Mouse (Mus musculus) embryo, embryonic 10 days (tissue): ENCODE measurements at regions not wholly inside any gene's neighbourhood (a gene's known extent, or its start where the extent isn't known, plus 50 kb on each side); places are given as distances from the start of the nearest gene placed in this dataset.

Experiments used
- DNase-seq: peaks from one replicate; pipeline ENCODE4 v3.0.0-alpha.2; 2015; ENCODE audit warnings: low spot score

DNA sequence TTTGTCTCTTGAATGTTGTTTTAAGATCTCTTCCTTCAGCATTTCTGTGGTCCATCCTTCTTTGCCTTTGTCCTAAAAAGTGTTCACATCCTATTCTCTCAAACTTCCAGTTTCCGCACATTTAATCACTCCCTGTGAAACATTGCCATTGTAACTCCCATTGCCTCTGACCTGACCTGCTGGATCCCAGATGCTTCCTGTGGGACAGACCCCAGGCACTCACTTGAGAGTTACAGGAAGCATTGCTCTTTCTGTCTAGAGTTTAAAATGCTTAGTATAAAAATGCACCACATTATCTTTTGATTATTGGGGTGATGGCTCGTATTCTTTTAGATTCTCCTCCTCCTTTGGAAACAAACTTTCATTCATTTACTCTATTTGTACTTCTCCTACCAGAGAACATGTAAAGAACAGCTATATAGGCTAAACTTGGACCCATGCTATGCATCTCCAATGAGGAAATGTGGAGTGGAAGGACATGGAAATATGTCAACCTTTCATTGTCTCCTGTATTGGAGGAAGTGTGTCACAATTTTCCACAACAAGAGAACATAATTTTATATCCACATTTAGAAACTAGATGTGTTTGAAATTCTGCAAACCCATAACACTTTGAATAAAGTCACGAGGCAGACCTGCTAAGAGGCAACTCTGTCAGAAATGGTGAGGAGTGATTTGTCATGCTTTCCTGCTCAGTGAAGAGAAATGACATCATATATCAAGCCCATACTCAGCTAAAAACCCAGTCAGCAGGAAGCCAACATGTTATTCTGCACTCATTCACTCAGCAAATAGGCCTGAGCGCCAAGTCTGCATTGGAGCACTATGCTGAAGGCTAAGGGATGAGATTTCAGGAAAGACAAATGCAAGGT, 308.8 kb upstream of the Marcks start:
- peak; percentile 25 for DNase-seq

DNA sequence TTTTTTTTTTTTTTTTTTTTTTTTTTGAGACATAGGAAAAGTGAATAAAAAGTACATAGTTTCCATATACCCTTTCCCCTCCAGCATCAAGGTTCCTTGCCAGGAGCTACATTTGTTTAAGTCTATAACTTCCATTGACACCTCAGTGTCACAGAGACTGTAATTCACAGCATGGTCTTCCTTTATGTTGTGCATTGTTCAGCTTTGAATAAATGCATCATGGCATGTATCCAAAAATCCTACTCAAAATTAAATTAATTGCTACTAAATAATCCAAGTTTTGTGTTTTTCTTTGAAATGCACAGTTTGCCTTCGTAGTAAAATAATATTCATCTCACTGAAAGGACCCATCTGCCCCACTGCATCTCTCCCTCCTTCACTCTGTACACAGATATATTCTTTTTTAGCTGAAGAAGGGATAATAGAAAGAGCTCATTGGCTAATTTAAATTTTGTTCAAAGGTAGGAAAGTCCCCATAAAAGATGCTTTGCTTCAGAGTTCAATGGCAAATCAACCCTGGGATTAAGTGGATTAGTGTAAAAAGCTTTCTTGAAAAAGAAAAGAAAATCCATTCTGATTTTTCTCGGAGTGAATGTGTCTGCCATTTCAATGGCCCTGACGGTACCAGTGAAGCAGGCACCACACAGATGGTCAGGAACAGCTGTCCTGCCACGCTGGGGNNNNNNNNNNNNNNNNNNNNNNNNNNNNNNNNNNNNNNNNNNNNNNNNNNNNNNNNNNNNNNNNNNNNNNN, 301.3 kb upstream of the Marcks start:
- DNase-seq, result no peak

GRCm38 (mm10) chr10:37438312-37438711, 299.6 kb upstream of the Marcks start:
- no peak for DNase-seq

GRCm38 (mm10) chr10:37436849-37437248, 298.1 kb upstream of the Marcks start:
- DNase-seq, result no peak

GRCm38 (mm10) chr10:37434229-37434628, 295.5 kb upstream of the Marcks start:
- DNase-seq, result peak; percentile 7

GRCm38 (mm10) chr10:37423047-37423446, 284.3 kb upstream of the Marcks start:
- no peak for DNase-seq

DNA sequence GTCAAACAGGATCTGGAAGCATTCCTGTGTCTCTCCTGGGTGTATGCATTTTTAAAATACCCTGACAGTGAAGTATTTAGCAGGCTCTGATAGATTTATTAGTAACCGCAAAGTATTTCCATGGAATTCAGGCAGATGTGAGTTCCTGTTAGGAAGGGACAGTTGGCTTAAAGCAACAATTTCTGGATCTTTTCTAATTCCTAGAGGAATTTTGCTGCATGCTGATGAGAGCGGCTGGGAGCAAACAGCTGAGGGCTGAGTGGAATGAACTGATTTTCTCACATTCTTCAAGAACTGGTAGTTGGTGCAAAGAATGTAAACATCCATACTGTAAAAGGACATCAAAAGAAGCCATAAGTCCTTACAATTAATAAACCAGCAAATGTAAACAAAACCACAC, 283.9 kb upstream of the Marcks start:
- peak; percentile 7 for DNase-seq

- DNase-seq, result no peak
Measured at GRCm38 (mm10) chr10:37416321-37416720, 277.6 kb upstream of the Marcks start.

DNA sequence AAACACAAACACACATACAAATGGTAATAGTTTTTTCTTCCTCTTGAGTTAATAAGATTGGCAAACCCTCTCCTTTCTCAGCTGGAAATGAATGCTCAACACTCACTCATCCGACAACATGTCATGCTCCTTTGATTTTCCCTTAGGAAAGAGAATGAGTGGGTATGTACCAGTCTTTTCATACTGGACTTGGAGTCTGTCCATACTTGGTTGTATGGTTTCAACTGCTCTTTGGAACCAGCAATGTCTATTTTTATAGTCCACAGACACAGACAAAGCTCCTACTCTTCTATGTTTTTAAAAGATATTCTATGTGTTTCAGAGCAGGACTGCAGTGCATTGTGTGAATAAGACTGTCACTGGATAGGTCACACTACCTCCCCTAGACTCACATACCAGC, 273.7 kb upstream of the Marcks start:
- DNase-seq, result no peak

- DNase-seq, result no peak
Measured at GRCm38 (mm10) chr10:37409749-37410148, 271.0 kb upstream of the Marcks start.

GRCm38 (mm10) chr10:37407487-37407886, 268.8 kb upstream of the Marcks start:
- DNase-seq, result no peak

GRCm38 (mm10) chr10:37404933-37405332, 266.2 kb upstream of the Marcks start:
- no peak for DNase-seq

DNA sequence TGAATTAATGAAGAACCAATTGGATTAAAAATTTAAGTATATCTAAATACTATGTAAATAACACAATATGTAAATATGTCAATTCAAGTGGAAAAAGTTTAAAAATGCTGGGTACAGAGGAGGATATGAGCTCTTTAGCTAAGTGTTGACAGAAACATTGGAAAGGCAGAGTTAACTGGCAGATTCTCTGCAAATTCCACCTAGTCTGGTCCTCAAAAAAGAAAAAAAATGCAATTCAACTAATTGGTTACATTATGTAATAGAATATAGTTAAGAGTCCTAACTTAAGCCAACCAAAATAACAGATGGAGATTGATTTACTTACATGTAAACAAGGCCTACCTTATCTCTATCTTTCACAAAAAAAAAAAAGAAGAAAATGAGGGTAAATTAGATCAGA, 265.7 kb upstream of the Marcks start:
- no peak for DNase-seq

DNA sequence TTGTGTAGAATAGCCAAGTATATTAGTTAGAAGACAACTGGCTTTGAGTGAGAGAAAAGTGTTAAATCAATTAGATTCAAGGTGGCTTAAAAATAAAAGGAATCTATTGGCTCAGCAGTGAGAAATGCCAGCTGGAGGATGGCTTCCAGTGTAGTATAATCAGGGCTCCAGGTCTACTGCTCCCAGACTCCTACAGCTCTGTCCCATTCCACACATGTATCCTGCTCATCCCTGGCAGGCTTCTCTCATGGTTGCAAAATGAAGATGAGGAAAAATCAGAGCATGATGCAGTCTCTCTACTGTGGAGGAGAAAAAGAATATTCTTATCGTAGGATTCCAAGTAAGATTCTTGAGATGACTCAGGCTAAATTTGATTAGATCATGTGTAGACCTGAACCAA, 263.7 kb upstream of the Marcks start:
- no peak for DNase-seq

DNA sequence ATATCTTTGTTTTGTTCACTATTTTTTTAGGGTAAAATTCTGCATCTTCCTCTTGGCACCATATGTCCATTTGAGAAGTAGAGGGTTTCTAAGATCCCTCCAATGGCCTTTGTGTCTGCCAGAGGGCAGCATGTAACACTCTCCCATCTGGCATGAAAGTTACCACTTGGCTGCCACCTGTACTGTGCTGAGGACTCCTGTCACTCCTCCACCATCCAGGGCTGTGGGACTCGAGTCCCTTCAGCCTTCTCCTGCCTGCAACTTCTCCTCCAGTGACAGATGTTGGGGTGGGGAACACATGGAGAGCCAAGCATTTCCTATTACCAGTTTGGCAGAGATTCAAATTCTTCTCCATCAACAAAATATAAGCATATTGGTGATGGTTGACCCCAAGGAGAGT, 262.3 kb upstream of the Marcks start:
- no peak for DNase-seq

DNA sequence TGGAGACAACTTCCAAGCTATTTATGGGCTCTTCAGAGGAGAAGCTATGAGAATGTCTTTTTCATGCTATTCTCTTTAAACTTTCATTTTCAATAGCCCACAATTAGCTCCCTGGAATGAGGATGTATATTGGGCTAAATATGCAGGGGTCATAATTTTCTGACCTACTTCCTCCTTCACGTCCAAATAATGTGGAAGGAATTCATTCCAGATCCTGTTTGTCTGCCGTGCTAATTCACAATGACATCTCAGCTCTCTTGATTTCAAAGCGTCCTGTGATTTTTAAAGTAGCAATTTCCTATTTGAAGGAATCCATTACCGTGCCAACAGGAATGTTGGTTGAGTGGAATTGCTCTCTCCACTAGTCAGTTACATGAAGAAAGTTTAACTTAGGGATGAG, 261.7 kb upstream of the Marcks start:
- no peak for DNase-seq

- DNase-seq, result peak; percentile 85
Measured at GRCm38 (mm10) chr10:37397271-37397991, 258.7 kb upstream of the Marcks start.

- DNase-seq, result no peak
Measured at GRCm38 (mm10) chr10:37390011-37390410, 251.3 kb upstream of the Marcks start.

DNA sequence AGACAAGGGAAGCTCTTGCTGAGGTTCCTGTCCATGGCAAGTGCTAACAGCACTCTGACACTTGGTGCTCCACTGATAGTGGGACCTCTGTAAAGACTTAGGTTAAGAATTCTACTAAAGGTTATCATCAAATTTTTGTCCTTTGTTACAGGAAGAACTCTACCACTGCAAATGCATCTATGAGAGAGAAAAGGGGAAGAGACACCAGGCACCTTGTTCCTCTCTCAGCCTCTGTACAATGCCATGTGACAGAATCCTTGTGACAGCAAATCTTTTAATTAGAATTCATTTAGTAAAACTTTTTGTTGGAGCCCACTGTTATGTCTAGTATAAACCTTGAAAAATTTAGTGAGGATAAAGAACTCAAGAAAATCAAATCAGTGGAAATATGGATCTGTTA, 247.5 kb upstream of the Marcks start:
- no peak for DNase-seq

DNA sequence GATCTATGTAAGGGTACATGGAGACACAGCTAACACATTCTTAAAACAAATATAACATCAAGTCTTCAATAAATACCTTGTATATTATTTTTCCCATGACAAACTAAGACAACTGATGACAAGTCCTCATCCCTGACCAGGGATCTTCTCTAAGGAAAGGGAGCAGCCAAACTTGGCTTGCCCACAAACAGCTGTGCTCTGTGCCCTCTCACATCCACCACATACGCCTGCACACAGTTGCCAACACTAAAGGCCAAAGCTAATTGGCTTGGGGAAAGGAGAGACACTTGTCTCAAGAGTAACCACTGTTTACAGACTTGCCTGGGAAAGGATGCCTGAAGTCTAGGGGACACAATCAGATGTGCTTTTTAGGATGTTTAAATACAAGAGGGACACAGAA, 241.3 kb upstream of the Marcks start:
- DNase-seq, result no peak

GRCm38 (mm10) chr10:37378002-37378702, 239.4 kb upstream of the Marcks start:
- peak; percentile 72 for DNase-seq
